Mouse (Mus musculus) adrenal gland, adult 18-20 months (tissue): Measurements from ENCODE around the gene Odf4. TPM values are rescaled to one million over a fixed set of nuclear protein-coding genes. Genes with fewer than 3 reads are reported as not detected.

Experiments used
- total RNA-seq, 2 experiments: library from RNA; stranded (reverse); gene quantifications; 1 replicate in 1 of 2; 2 replicates in 1 of 2; pipeline ENCODE4 v1.2.3; 2021

The Odf4 gene
- total RNA-seq, 2 experiments from 2014 or later, result 0.46 TPM; not detected in 1

Other genes starting within 250 kb of the Odf4 start
- 10 to 100 TPM; 31.4 to 32.2 TPM for gene Myh10, start 235.5 kb downstream of the Odf4 start, total RNA-seq
- gene Ndel1, start 55.2 kb downstream of the Odf4 start, total RNA-seq, result 10 to 100 TPM; 76.9 to 85.9 TPM
- not detected for gene Rnf222, start 38.5 kb downstream of the Odf4 start, total RNA-seq
- 1,000 to 10,000 TPM; 1,157 to 1,226 TPM for gene Rpl26, start 25.5 kb downstream of the Odf4 start, total RNA-seq
- 10 to 100 TPM; 18.5 to 19.5 TPM for gene Arhgef15, start 30.4 kb upstream of the Odf4 start, total RNA-seq
- 10 to 100 TPM; 30.6 to 55.5 TPM for gene Slc25a35, start 41.0 kb upstream of the Odf4 start, total RNA-seq
- 10 to 100 TPM; 13.5 to 16.7 TPM for gene Rangrf, start 48.1 kb upstream of the Odf4 start, total RNA-seq
- gene Pfas, start 81.4 kb upstream of the Odf4 start, total RNA-seq, result 10 to 100 TPM; 26.4 to 30.4 TPM
- gene Ctc1, start 88.8 kb upstream of the Odf4 start, total RNA-seq, result 10 to 100 TPM; 20.3 to 28.9 TPM
- 1 to 10 TPM; 1.4 to 1.9 TPM for gene Aurkb, start 118.6 kb upstream of the Odf4 start, total RNA-seq
- 10 to 100 TPM; 23.7 to 23.9 TPM for gene Borcs6, start 132.6 kb upstream of the Odf4 start, total RNA-seq
- 10 to 100 TPM in 1 of 2 experiments, 1 to 10 TPM in 1; 8.1 to 11.9 TPM for gene Tmem107, start 143.7 kb upstream of the Odf4 start, total RNA-seq
- 100 to 1,000 TPM; 106 to 137 TPM for gene Vamp2, start 161.4 kb upstream of the Odf4 start, total RNA-seq
- 10 to 100 TPM; 66.6 to 77.7 TPM for gene Per1, start 168.1 kb upstream of the Odf4 start, total RNA-seq
- under 1 TPM in 1 of 2 experiments, not detected in 1; 0.26 TPM for gene Hes7, start 193.3 kb upstream of the Odf4 start, total RNA-seq
- under 1 TPM; 0.43 to 0.61 TPM for gene 9130213A22Rik, start 195.5 kb upstream of the Odf4 start, total RNA-seq
- gene Aloxe3, start 198.8 kb upstream of the Odf4 start, total RNA-seq, result 1 to 10 TPM; 1.1 to 1.6 TPM
- gene Alox12b, start 229.9 kb upstream of the Odf4 start, total RNA-seq, result not detected